Mouse (Mus musculus) sigmoid colon, adult 10 weeks (tissue): Measurements from ENCODE around the gene D630003M21Rik. TPM values are rescaled to one million over a fixed set of nuclear protein-coding genes. Genes with fewer than 3 reads are reported as not detected.

ENCODE experiments used
- polyA plus RNA-seq: library from polyadenylated mRNA; stranded (reverse); fragments of 350-450 nt; fragmentation: Illumina TruSeq; extraction: RNeasy Lipid Tissue Mini Kit (QIAGEN cat#74804); gene quantifications from one replicate; pipeline ENCODE4 v1.2.3, GENCODE M21; 2014; ENCODE audit warnings: low read depth, low replicate concordance

The D630003M21Rik gene
- not detected for polyA plus RNA-seq

GRCm38 (mm10) chr2:158228670-158229502 lies at the start of gene D630003M21Rik:
D630003M21Rik (minus strand) TSS chr2:158229222.

GRCm38 (mm10) chr2:158258005-158258418 lies 29.0 kb upstream of the D630003M21Rik start, which contains the start of gene Bpi:
Bpi (plus strand) TSS chr2:158258094.

GRCm38 (mm10) chr2:158146223-158146622 lies 82.8 kb downstream of the D630003M21Rik start, which contains the start of gene Tgm2:
Tgm2 (minus strand) TSS chr2:158146436.

Other genes with a start within 250 kb of the D630003M21Rik start
- gene Tti1, start 200.8 kb downstream of the D630003M21Rik start, polyA plus RNA-seq, result 10.7 TPM
- gene Rprd1b, start 200.7 kb downstream of the D630003M21Rik start, polyA plus RNA-seq, result 15.6 TPM
- gene Tgm2, start 82.8 kb downstream of the D630003M21Rik start, polyA plus RNA-seq, result 2.3 TPM
- not detected for gene Bpi, start 28.9 kb upstream of the D630003M21Rik start, polyA plus RNA-seq
- gene Lbp, start 77.3 kb upstream of the D630003M21Rik start, polyA plus RNA-seq, result 3.7 TPM
- gene Snhg11, start 146.4 kb upstream of the D630003M21Rik start, polyA plus RNA-seq, result 14.7 TPM
- 75.7 TPM for gene Ralgapb, start 180.6 kb upstream of the D630003M21Rik start, polyA plus RNA-seq